Mouse (Mus musculus): ENCODE results near the gene Tomm20.
"Not testable (repeated sequence)": the region's sequence is repeated elsewhere in the genome, so short reads cannot be mapped to it uniquely, and the experiment has no call there.

The Tomm20 gene

DNA sequence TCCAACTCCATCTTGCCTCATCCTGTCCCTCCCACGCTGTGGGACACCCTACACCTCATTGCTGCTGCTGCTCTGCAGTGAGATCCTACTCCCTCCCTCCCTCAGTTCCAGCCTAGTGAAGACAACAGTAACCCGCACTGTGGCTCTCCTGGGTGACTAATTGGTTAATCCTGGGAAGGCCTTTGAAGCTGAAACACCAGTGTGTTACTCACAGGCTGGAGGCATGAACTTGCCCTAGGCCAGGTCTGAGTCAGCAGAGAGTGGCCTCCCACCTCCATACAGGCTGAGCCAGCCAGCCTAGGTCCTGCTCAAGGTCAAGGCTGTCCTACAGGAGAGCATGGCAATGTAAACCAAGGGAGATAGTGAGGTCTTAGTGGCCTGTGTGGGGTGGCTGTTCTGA is 26.4 kb downstream of the Tomm20 start:
- DNase-seq (ENCODE audit: low spot score in 2 of 2), result no peak

DNA sequence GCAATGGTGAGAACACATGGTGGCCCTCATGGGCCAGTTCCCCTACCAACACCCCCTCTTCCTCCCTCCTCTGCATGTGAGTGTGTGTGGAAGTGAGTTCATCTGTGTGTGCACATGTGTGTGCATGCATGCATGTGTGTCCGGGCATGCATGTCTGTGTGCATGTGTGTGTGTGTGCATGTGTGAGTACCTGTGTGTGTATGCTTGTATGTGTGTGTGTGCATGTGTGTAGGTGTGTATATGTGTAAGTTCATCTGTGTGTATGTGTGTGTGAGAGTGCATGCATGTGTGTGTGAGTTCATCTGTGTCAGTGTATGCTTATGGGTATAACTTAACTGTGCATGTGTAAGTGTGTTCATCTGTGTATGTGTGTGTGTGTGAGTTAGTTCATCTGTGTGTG is 27.3 kb downstream of the Tomm20 start:
- DNase-seq (ENCODE audit: low spot score in 2 of 2), result no peak

DNA sequence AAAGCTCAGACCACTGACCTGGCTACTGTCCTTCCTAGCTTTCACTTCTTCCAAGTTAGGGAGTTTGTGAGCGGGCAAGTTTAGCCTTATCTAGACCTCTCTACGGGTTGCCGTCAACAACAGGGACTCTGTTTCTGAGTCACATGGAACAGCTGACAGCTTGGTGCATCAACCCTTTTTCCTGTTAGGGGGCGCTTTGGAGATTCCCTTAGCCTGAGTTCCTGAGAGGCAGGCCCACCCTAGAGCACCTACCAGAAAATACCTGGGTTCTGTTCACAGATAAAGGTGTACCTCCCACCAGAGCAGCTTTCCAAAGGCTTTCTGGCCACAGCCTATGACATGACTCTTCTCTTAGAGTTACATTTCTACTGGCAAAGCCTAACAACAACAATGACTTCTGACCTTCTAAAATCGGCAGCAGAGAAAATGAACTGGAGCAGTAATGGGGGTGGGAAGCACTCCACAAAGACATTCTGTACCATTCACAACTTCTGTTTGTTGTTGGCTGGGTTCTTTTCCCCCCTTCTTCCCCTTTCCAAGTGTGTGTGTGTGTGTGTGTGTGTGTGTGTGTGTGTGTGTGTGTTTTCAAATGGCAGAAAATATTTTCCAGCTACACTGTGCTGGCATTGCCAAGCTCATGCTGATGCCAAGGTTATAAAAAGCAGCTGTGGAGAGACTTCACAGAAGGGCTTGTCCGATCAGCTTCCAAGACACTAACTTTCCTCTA is 28.3 kb downstream of the Tomm20 start:
- no peak for DNase-seq (ENCODE audit: low spot score in 2 of 2)

DNA sequence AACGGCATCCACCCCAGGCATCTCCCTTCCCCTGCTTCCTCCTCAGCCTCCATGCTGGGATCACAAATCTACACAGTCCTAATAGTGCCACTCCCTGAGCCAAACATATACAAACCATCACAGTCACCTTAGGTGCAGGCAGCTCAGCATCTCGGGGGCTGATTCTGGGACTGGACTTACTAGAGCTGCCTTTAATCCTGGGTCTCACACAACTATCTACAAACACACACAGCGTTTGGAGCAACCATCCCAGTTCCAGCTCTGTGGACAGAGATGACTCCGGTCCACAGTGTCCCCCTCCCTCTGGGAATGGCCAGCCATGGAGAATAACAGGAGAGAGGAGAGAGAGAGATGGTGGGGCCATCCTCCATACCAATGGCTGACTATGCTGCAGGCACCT is 29.0 kb downstream of the Tomm20 start:
- no peak for DNase-seq (ENCODE audit: low spot score in 2 of 2)

DNA sequence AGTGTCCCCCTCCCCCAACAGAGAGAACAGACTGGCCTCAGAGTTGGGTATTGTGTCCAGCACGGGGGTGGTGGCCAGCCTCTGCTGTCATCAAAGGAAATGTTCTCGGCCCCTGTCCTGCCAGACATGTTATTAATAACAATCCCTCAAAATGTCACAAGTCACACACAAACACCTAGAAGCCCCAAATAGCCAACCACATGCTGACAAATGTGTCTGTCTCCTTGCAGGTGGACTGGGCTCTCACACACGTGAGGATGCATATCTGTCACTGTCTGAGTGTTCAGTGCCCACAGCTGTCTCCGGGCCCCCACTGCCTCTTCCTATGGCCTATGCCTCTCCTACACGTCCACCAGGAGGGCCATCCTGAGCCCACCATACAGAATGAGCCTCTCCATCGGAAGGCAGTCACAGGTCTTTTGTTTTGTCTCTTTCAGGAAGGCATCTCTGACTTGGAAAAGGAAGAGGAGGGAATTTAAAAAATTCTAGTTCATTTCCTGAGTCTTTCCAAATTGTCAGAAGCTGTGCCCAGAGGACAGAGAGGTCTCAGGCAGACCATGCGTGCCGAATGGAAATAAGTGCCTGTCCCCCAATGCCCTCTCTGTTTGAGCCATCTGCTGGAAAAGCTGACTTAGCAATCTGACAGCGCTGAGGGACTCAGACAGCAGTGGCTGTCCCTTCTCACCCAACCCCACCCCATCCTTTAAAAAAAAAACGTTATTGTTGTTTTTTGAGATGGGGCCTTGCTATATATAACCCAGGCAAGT is 30.9 kb downstream of the Tomm20 start:
- DNase-seq (ENCODE audit: low spot score in 2 of 2), result no peak

DNA sequence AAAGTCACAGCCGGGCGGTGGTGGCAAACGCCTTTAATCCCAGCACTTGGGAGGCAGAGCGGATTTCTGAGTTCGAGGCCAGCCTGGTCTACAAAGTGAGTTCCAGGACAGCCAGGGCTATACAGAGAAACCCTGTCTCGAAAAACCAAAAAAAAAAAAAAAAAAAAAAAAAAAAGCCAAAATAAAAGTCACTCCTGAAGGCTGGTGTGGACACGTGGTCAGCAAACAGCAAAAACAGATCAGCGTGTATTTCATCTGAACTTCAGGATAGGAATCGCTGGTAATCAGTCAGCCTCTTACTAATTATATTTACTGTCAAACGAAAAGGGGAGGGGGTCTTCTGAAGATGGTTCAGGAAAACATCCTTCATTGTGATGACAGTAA is 31.5 kb downstream of the Tomm20 start:
- not testable (repeated sequence) for DNase-seq (ENCODE audit: low spot score in 2 of 2)

DNA sequence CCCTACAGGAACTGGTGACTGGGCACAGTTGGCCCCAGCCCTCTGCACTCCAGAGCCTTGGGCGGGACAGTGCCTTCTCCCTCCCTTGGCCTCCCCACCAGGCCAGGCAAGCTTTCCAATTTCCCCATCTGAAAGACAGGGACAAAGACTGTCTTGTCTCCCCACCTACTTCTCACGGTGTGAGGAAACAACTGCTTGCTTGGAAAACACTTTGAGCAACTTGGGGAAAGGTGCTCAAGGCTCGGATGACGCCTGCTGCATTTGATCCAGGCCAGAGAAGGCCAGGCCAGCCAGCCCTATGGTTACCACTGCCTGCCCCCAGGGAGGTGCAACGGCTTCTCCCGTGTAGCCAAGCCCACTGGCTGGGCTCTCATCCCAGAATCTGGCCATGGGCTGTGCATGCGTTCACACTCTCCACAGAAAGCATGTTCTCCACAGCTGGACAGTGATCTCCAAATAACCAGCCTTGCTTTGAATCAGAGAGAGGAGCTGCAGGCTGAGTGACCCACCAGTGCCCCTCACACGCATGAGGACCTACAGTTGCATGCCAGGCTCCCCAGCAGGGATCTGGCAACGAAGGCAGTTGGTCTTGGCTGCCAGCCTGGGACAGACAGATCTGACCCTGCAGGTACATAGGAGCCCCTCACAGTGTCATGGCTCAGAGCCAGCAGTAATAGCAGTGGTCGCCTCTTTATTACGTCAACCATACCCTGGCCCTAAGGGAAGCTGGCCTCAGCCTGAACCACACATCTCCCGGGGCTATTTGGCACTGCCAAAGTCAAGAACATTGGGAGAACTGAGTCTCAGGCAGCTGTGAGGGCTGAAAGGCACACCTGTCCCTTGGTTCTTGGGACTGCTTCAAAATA is 32.2 kb downstream of the Tomm20 start:
- DNase-seq (ENCODE audit: low spot score in 2 of 2), result no peak

DNA sequence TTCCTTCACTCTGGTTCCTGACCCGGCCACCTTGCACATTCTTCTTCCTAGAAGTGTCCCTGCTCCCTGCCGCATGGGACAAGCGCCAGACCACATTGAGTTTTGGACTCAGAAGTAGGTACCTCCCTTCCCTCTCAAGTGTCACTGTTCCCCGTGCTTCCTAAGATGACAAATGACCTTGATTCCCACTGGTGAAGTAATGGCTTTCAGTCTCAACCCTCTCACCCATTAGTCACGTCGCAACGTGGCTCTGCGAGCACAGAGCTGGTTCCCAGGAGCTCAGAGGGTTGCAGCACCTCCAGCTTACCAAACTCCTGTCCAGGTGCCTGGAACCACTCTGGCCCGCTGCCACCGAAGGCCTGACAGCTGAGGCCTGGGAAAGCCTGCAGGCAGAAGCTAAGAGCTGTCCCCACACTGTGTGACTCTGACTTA is 36.3 kb downstream of the Tomm20 start:
- DNase-seq (ENCODE audit: low spot score in 2 of 2), result no peak

DNA sequence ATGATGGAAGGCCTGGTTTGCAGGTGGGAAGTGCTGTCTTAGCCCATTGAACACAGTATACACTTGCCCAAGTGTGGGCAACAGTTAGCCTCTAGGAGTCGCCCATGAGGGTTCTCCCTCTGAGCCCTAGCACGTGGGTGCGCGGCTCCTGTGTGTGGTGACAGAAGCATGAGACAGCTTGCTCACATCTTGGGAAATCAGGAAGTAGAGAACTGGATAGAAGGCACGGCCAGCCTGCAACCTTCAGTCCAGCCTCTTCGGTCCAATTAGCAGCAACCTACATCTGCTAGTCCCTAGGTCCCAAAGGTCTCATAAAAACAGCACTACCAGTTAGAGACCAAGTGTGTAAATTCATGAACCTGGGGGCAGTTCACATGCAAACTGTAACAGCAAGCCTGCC is 36.8 kb downstream of the Tomm20 start:
- DNase-seq (ENCODE audit: low spot score in 2 of 2), result peak in 1 of 2 experiments; percentile 43

DNA sequence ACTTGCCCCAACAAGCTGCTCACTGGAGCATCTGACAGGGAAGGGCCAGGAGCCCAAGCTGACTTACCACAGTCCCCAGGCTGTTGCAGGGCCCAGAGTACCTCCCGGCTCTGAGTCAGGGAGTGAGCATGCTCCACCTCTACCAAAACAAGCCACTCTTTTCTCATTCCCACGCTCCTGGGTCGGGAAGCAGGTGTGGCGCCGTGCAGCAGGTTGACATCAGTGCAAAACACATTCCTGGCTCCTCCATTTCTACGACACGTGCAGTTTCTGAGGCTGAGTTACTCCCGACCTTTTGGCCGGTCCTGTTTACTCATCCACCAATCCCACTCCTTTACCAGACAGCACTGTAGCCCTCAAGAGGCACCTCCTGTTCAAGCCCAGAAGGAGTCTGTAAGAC is 37.7 kb downstream of the Tomm20 start:
- no peak for DNase-seq (ENCODE audit: low spot score in 2 of 2)

DNA sequence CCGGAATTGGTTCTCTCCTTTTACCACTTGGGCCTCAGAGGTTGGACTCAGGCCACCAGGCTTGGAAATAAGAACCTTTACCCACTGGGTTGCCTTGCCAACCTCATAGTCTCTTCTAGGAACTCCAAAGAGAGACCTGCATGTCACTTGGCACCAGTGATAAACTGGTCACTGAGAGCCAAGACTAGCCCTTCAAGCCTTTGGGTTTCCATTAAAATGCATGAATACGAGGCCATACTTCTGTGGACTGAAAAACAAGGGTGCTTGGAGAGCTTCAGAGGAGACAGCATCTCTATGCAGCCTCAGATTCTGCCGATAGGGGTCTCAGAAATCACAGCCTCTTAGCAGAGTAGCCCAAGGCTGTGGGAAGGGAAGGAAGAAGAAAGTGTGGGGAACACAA is 38.3 kb downstream of the Tomm20 start:
- no peak for DNase-seq (ENCODE audit: low spot score in 2 of 2)

DNA sequence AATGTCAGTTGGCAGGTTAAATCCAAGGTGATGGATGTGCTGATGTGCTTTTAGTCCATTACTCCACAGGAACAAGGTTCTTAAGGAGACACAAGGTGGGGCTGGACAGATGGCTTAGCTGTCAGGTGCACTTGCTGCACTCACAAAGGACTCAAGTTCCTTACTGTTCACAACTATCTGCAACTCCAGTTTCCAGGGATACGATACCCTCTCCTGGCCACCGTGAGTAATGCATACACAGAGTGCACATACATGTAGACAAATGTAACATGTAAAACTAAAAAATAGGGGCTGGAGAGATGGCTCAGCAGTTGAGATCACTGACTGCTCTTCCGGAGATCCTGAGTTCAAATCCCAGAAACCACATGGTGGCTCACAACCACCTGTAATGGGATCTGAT is 40.3 kb downstream of the Tomm20 start:
- DNase-seq (ENCODE audit: low spot score in 2 of 2), result peak in 1 of 2 experiments; percentile 33

DNA sequence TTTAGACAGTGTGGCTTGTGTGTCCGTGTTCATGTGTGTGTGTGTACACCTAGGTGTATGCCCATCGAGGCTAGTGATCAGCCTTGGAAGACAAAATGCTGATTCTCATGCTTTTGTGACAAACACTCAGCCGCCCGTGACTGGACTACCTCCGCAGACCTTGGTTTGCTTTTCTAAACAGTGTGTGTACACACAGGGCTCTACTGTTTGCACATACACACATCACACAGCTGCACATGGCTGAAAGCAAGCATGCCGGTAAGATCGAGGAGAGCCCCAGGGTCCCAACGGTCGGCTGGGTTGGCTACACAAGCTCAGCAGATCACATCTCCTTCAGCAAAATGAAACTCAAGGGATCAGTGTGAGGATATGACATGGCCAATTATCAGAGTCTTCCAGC is 41.7 kb downstream of the Tomm20 start:
- DNase-seq (ENCODE audit: low spot score in 2 of 2), result no peak

DNA sequence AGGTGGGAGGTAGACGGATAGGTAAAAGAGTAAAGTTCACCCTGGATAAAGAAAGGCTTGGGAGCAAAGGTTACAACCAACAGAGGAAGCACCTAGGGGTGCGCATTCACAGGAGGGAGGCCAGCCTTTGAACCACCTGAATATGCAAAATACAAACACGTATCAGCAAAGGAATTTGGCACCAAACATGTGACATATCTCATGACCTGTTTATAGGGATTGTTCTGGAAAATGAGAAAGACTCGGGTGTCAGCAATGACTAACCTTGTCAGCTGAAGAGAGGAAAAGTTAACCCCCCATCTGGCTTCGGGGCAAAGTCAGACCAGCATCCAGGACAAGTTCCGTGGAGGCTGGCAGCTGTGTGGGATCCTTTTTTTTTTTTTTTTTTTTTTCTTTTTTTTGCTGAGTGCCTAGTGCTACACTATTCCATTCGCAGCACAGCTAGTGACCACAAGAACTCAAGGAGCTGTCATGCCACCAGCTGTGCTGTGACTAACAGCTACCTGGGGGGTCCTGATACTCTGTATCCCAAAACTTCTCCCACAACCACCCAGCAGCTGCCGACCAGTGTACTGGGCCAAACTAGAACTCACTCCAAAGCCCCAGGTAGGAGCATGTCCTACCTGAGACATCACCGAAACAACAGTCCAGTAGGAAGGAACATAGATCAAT is 42.3 kb downstream of the Tomm20 start:
- DNase-seq (ENCODE audit: low spot score in 2 of 2), result no peak

DNA sequence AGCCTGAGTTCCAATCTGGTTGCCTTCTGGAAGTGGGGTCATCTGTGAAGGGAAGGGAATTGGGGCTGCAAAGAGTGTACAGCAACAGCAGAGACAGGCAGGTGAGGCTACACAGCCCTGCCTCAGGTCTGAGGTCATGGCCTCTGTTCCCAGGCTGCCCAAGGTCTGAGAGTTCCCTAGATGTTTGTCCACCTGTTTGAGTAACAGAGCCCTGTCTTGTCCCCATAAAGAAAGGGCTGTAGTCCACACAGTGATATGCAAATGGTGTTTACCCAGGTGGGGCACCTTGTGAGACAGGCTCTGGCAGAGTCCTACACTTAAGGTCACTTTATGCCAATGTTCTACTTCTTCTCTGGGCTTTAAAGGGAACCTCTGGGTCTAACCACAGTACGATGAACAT is 44.0 kb downstream of the Tomm20 start:
- DNase-seq (ENCODE audit: low spot score in 2 of 2), result no peak

DNA sequence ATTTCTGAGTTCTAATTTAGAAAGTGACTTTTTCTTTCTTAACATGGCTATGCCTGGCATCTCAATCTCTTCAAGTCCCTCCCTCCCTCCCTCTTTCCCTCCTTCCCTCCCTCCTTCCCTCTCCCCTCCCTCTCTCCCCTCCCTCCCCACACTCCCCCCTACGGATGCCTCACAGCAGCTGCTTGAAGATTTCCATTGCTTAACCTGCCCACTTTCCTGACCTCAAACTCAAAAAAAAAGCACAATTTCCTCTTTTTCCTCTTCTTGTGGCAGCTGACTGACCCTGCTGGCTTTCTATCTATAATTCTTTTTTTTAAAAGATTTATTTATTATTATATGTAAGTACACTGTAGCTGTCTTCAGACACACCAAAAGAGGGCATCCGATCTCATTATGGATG is 44.6 kb downstream of the Tomm20 start:
- no peak for DNase-seq (ENCODE audit: low spot score in 2 of 2)

DNA sequence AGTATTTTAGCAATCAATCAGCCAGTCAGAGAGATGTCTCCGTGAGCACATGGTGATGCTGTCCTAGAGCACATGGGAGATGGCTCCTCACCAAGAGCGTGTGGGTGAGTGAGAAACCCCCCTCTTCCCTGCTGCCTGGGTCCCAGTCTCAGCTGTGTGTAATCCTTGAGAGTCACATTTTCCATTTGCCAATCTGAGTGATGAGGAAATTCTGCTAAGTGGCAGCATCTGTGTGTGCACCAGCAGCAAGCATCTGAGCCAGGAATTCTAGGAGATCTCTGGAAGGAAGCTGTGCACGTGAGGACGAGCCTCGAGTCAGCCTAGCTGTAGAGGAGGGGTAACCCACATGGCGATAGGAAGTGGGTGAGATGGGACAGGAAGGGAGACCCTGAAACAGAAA is 50.5 kb downstream of the Tomm20 start:
- DNase-seq (ENCODE audit: low spot score in 2 of 2), result no peak

DNA sequence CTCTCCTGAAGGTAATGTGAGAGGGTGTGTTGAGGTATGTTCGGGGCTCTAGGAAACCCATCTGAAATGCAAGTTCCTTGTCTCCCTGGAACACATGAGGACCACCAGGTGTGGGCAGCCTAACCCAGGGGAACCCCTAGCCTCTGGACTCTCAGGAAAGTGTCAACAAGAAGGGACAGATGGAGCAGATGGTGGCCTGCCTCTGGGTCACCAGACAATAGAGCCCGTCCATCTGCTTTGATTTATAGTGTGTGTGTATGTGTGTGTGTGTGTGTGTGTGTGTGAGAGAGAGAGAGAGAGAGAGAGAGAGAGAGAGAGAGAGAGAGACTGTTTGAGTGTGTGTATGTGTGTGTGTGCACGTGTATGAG is 58.0 kb downstream of the Tomm20 start:
- no peak for DNase-seq (ENCODE audit: low spot score in 2 of 2)

DNA sequence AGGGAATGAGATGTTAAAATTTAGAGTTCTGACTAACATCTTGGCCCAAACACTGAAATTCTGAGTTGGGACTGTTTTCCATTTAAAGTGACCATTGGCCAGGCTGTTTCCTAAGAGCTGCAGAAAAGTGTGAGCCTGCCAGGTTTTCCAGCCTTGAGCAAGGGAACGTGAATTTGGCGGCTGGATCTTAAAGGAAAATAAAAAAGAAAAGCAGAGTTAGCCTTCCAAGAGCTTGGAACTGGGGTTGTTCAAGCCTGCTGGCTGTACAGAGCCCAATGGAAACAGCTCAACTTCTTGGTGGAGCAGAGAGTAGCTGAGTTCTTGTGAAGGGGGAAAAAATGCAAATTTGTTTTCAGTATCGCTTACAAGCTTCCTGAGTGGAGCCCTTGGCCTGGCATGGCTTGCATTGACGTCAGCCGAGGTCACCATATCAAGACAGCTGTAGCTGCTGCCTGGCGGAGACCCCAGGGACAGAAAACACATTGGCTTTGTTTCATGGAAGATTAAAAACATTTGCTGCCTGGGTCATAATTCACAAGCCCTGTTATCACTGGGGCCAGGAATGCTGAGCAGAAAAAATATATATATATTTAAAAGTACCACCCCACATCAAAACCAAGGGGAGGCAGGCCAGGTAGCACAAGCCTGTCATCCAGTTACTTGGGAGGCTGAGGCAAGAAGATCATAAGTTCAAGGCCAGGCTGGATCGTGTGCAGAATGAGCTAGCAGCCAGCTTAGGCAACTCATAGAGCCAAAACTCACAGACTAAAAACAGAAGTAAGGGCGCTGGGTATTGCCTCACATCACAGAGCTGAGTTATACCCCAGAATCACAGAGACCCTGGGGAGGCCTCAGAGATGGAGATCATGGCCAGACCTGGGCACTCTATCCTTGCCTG is 58.7 kb downstream of the Tomm20 start:
- DNase-seq (ENCODE audit: low spot score in 2 of 2), result no peak

DNA sequence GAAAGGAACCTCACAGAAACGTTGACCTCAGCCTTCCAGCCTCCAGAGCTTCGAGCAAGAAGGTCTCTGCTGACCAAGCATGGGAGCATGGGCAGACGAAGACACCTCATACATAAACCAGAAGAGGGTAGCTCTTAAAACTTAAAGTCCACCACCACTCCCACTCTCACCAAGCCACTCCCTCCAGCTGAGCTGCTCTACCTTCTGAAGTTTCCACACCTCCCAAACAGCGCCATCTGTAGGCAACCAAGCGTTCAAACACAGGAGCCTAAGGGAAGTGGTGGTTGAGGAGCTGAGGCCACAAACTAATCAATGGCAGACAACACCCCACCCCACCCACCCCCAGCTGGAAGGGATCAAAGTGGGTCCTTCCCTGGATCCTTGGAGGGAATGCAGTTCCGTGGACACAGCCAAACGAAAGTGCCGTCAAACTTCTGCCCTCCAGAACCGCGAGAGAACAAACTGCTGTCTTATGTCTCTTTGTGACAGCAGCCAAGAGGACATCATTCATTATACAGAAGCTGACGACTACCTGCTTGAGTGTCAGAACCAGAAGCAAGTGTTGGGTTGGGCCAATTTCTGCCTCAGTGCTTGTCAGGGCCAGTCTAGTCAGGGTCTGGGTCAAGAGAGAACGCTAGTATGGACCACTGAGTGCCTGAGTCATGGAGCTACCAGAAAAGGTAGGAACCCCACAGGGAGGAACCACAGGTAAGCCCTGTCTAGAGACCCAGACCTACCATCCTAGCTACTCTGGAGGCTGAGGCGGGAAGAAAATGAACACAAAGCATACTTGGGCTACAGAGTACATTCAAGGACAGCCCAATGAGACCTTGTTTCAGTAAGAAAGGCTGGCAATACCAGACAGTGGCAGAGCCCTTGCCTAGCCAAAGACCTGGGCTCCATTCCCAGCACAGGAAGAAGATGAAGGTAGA is 59.8 kb downstream of the Tomm20 start:
- DNase-seq (ENCODE audit: low spot score in 2 of 2), result peak in 1 of 2 experiments; percentile 41
